Mouse (Mus musculus) G1E (cell line): ENCODE results near the gene Wapl. TPM values are rescaled to one million over a fixed set of nuclear protein-coding genes. Genes with fewer than 3 reads are reported as not detected.

Experiments
- ATAC-seq: 2 replicates; pipeline ENCODE4 v1.8.0; 2016; ENCODE audit warnings: mild to moderate bottlenecking; ENCODE audit not compliant: insufficient number of reproducible peaks, poor library complexity, low FRiP score, severe bottlenecking; ENCODE audit errors: extremely low read depth
- DNase-seq: peaks from one replicate; pipeline ENCODE4 v3.0.0; 2012; ENCODE audit warnings: low spot score
- H3K27me3 ChIP-seq: 2 replicates; pipeline ENCODE4 v1.6.1; 2012; ENCODE audit warnings: mild to moderate bottlenecking, low read length, inconsistent platforms; ENCODE audit not compliant: insufficient read depth
- H3K36me3 ChIP-seq: replicated peaks from 2 replicates; pipeline ENCODE3; 2012; ENCODE audit warnings: mild to moderate bottlenecking, inconsistent platforms
- H3K4me1 ChIP-seq: 2 replicates; pipeline ENCODE4 v1.6.1; 2012; ENCODE audit warnings: low read depth, low read length, inconsistent platforms, mixed read lengths; ENCODE audit not compliant: insufficient read depth
- H3K4me3 ChIP-seq: 2 replicates; pipeline ENCODE4 v1.5.1; 2012; ENCODE audit warnings: low read depth, mild to moderate bottlenecking, inconsistent platforms, low read length, moderate library complexity, mixed read lengths
- H3K9me3 ChIP-seq: replicated peaks from 2 replicates; pipeline ENCODE4 v1.6.1; 2012; ENCODE audit warnings: inconsistent platforms
- CTCF ChIP-seq: IDR thresholded peaks from 2 replicates; pipeline ENCODE4 v1.5.1; 2012; ENCODE audit warnings: low read depth, low read length, inconsistent platforms, mixed read lengths
- GATA1 ChIP-seq: IDR thresholded peaks from 2 replicates; pipeline ENCODE4 v1.6.1; 2012; ENCODE audit warnings: borderline replicate concordance, low read length, inconsistent platforms, mixed read lengths
- GATA2 ChIP-seq: IDR thresholded peaks from 2 replicates; pipeline ENCODE4 v1.6.1; 2012; ENCODE audit warnings: low read depth, low read length, inconsistent platforms, borderline replicate concordance
- POLR2AphosphoS5 ChIP-seq: IDR thresholded peaks from 2 replicates; pipeline ENCODE4 v1.6.1; 2012; ENCODE audit warnings: low read depth, low read length, inconsistent platforms; ENCODE audit not compliant: insufficient replicate concordance
- TAL1 ChIP-seq: conservative IDR thresholded peaks from 2 replicates; pipeline ENCODE4 v1.6.1; 2012; ENCODE audit warnings: low read depth, low read length, inconsistent platforms, mixed read lengths
- polyA plus RNA-seq: library from polyadenylated mRNA; stranded (reverse); fragments of >175 nt; gene quantifications from 2 replicates; pipeline ENCODE4 v1.2.3, GENCODE M21; 2012
- total RNA-seq, 2 experiments: library from RNA; stranded (forward) in 1 of 2; stranded (reverse) in 1 of 2; fragments of 200-1000 nt in 1 of 2; fragments of >200 nt in 1 of 2; fragmentation: Nextera tagmentation in 1 of 2; gene quantifications; 2 replicates each; pipeline ENCODE4 v1.2.3; 2014 to 2017

Wapl gene
- total and polyA plus RNA-seq, 3 experiments, result 32.6 to 283 (median 238) TPM

GRCm38 (mm10) chr14:34777810-34778209 is 104.1 kb downstream of the Wapl start:
- Histone ChIP-seq H3K4me1 (no peaks in the 10 kb centered on the region), H3K9me3 (no peaks in the 10 kb centered on the region), H3K4me3 (no peak overlapping the region), H3K27me3 (peaks cover 26% of the 10 kb centered on the region), H3K36me3 (no peaks in the 10 kb centered on the region)
- TF ChIP-seq TAL1 (no peak), CTCF (0 out of 2 replicates have a peak, but pooled peaks have one; percentile 27), GATA2 (no peak), GATA1 (no peak)
- ATAC-seq (no peak), DNase-seq (peak; percentile 16)

GRCm38 (mm10) chr14:34778760-34779159 is 105.0 kb downstream of the Wapl start:
- ATAC-seq, result no peak
- Histone ChIP-seq H3K36me3 (no peaks in the 10 kb centered on the region), H3K9me3 (no peaks in the 10 kb centered on the region), H3K4me3 (no peak overlapping the region), H3K4me1 (no peaks in the 10 kb centered on the region), H3K27me3 (peaks cover 26% of the 10 kb centered on the region)
- DNase-seq, result no peak
- TF ChIP-seq GATA1, result no peak
- no peak for TF ChIP-seq POLR2AphosphoS5

- TF ChIP-seq TAL1 (no peak), GATA2 (no peak), POLR2AphosphoS5 (no peak), CTCF (no peak), GATA1 (no peak)
- no peak for ATAC-seq
- no peak for DNase-seq
- no peaks in the 10 kb centered on the region for H3K9me3 ChIP-seq
- H3K4me1 ChIP-seq, result no peaks in the 10 kb centered on the region
- H3K36me3 ChIP-seq, result no peaks in the 10 kb centered on the region
- no peak overlapping the region for H3K4me3 ChIP-seq
- no peaks in the 10 kb centered on the region for H3K27me3 ChIP-seq
Measured at GRCm38 (mm10) chr14:34793406-34794037, 119.8 kb downstream of the Wapl start.

Other genes with a start within 250 kb of the Wapl start
- gene Bmpr1a, start 170.6 kb upstream of the Wapl start, total RNA-seq (2014; fragmentation: Nextera tagmentation), result not detected in 2 replicates
- 0.06 and 0.11 TPM in 2 replicates for gene Bmpr1a, start 170.6 kb upstream of the Wapl start, total RNA-seq (2017)
- not detected in 2 replicates for gene Bmpr1a, start 170.6 kb upstream of the Wapl start, polyA plus RNA-seq
- not detected in 2 replicates for gene 9230112D13Rik, start 151.1 kb upstream of the Wapl start, total RNA-seq (2014; fragmentation: Nextera tagmentation)
- gene 9230112D13Rik, start 151.1 kb upstream of the Wapl start, total RNA-seq (2017), result not detected in 2 replicates
- not detected in 2 replicates for gene 9230112D13Rik, start 151.1 kb upstream of the Wapl start, polyA plus RNA-seq
- gene Ldb3, start 85.2 kb upstream of the Wapl start, total RNA-seq (2014; fragmentation: Nextera tagmentation), result not detected in 2 replicates
- gene Ldb3, start 85.2 kb upstream of the Wapl start, total RNA-seq (2017), result 0.05 TPM in 1 of 2 replicates, not detected in the other
- not detected in 2 replicates for gene Ldb3, start 85.2 kb upstream of the Wapl start, polyA plus RNA-seq
- not detected in 2 replicates for gene Opn4, start 73.8 kb upstream of the Wapl start, total RNA-seq (2014; fragmentation: Nextera tagmentation)
- 0.05 TPM in 1 of 2 replicates, not detected in the other for gene Opn4, start 73.8 kb upstream of the Wapl start, total RNA-seq (2017)
- gene Opn4, start 73.8 kb upstream of the Wapl start, polyA plus RNA-seq, result not detected in 2 replicates
- not detected in 2 replicates for gene Grid1, start 146.2 kb downstream of the Wapl start, total RNA-seq (2014; fragmentation: Nextera tagmentation)
- gene Grid1, start 146.2 kb downstream of the Wapl start, total RNA-seq (2017), result 0.05 and 0.23 TPM in 2 replicates
- not detected in 2 replicates for gene Grid1, start 146.2 kb downstream of the Wapl start, polyA plus RNA-seq